Mouse (Mus musculus) CH12.LX (cell line): ENCODE measurements around the gene Vegfb. TPM values are rescaled to one million over a fixed set of nuclear protein-coding genes. Genes with fewer than 3 reads are reported as not detected.

Experiments
- DNase-seq: peaks from one replicate; pipeline ENCODE4 v3.0.0-alpha.2; 2013; ENCODE audit errors: extremely low read depth
- H3K27ac ChIP-seq: 2 replicates; pipeline ENCODE4 v1.5.1; 2012; ENCODE audit warnings: low read depth, mild to moderate bottlenecking, control low read depth, moderate library complexity; ENCODE audit not compliant: insufficient read depth
- H3K27me3 ChIP-seq: replicated peaks from 2 replicates; pipeline ENCODE3; 2012; ENCODE audit warnings: inconsistent platforms
- H3K36me3 ChIP-seq, 2 experiments: replicated peaks in 1 of 2; 2 replicates each; pipeline versions ENCODE3 to v1.6.1; 2012; ENCODE audit warnings: inconsistent platforms in 1 of 2, low read length in 1 of 2, mild to moderate bottlenecking in 1 of 2, mixed read lengths in 1 of 2, moderate library complexity in 1 of 2; ENCODE audit not compliant: control insufficient read depth in 1 of 2, insufficient read depth in 1 of 2
- H3K4me1 ChIP-seq, 2 experiments: 2 replicates each; pipeline ENCODE4 v1.6.1; 2012; ENCODE audit warnings: inconsistent platforms in 1 of 2, moderate library complexity in 1 of 2; ENCODE audit not compliant: insufficient read depth in 2 of 2, control insufficient read depth in 1 of 2
- H3K4me2 ChIP-seq: 2 replicates; pipeline ENCODE4 v1.6.1; 2012; ENCODE audit warnings: low read depth, mild to moderate bottlenecking, control low read depth; ENCODE audit not compliant: poor library complexity, insufficient read depth, severe bottlenecking
- H3K4me3 ChIP-seq, 3 experiments: fragments of 150-350 bp in 1 of 3; sonication (generic) in 1 of 3; replicated peaks in 1 of 3; 2 replicates each; pipeline versions ENCODE3 to v1.5.1; 2011 to 2012; ENCODE audit warnings: low read depth in 2 of 3, low read length in 2 of 3, mild to moderate bottlenecking in 2 of 3, moderate library complexity in 2 of 3, control low read depth in 1 of 3, improper control_type of control experiment in 1 of 3, inconsistent platforms in 1 of 3, mixed read lengths in 1 of 3; ENCODE audit not compliant: poor library complexity in 1 of 3
- H3K79me2 ChIP-seq: replicated peaks from 2 replicates; pipeline ENCODE4 v1.6.1; 2012; ENCODE audit warnings: mild to moderate bottlenecking, moderate library complexity; ENCODE audit not compliant: control insufficient read depth, poor library complexity, insufficient read depth, severe bottlenecking; ENCODE audit errors: extremely low read depth
- H3K9ac ChIP-seq: 2 replicates; pipeline ENCODE4 v1.6.1; 2012; ENCODE audit warnings: low read depth, mild to moderate bottlenecking, control low read depth, moderate library complexity; ENCODE audit not compliant: insufficient read depth
- H3K9me3 ChIP-seq: replicated peaks from 2 replicates; pipeline ENCODE3; 2012; ENCODE audit warnings: low read length, inconsistent platforms, mixed read lengths
- BHLHE40 ChIP-seq: IDR thresholded peaks from 2 replicates; pipeline ENCODE4 v1.6.1; 2011; ENCODE audit warnings: mild to moderate bottlenecking, low read depth, low read length, improper control_type of control experiment
- CHD1 ChIP-seq: IDR thresholded peaks from 2 replicates; pipeline ENCODE4 v1.6.1; 2012; ENCODE audit warnings: low read depth, low read length, improper control_type of control experiment, inconsistent platforms
- CTCF ChIP-seq, 2 experiments: IDR thresholded peaks in 1 of 2; conservative IDR thresholded peaks in 1 of 2; 2 replicates each; pipeline ENCODE4 v1.5.1; 2011 to 2012; ENCODE audit warnings: low read depth in 2 of 2, low read length in 2 of 2, improper control_type of control experiment in 1 of 2, inconsistent platforms in 1 of 2, mild to moderate bottlenecking in 1 of 2, moderate library complexity in 1 of 2
- ELF1 ChIP-seq: IDR thresholded peaks from 2 replicates; pipeline ENCODE4 v1.6.1; 2014; ENCODE audit warnings: low read depth, mild to moderate bottlenecking, inconsistent platforms, low read length, improper control_type of control experiment
- GABPA ChIP-seq: IDR thresholded peaks from 2 replicates; pipeline ENCODE4 v1.6.1; 2012; ENCODE audit warnings: low read depth, low read length, improper control_type of control experiment, inconsistent platforms; ENCODE audit not compliant: insufficient replicate concordance
- HCFC1 ChIP-seq: IDR thresholded peaks from 2 replicates; pipeline ENCODE4 v1.6.1; 2012; ENCODE audit warnings: low read depth, mild to moderate bottlenecking, inconsistent platforms, low read length, improper control_type of control experiment
- IRF4 ChIP-seq: IDR thresholded peaks from 2 replicates; pipeline ENCODE4 v1.6.1; 2014; ENCODE audit warnings: low read depth, mild to moderate bottlenecking, inconsistent platforms, low read length, improper control_type of control experiment
- JUN ChIP-seq: IDR thresholded peaks from 2 replicates; pipeline ENCODE4 v1.6.1; 2011; ENCODE audit warnings: low read depth, mild to moderate bottlenecking, low read length, improper control_type of control experiment, moderate library complexity; ENCODE audit not compliant: insufficient read depth
- JUND ChIP-seq: conservative IDR thresholded peaks from 2 replicates; pipeline ENCODE4 v1.6.1; 2011; ENCODE audit warnings: low read depth, low read length, improper control_type of control experiment
- KAT2A ChIP-seq: IDR thresholded peaks from 2 replicates; pipeline ENCODE4 v1.6.1; 2012; ENCODE audit warnings: low read length, improper control_type of control experiment, inconsistent platforms; ENCODE audit not compliant: insufficient replicate concordance
- MAZ ChIP-seq: IDR thresholded peaks from 2 replicates; pipeline ENCODE4 v1.6.1; 2012; ENCODE audit warnings: low read depth, mild to moderate bottlenecking, inconsistent platforms, low read length, improper control_type of control experiment, moderate library complexity
- MXI1 ChIP-seq: IDR thresholded peaks from 2 replicates; pipeline ENCODE4 v1.6.1; 2011; ENCODE audit warnings: mild to moderate bottlenecking, low read depth, low read length, improper control_type of control experiment
- MYC ChIP-seq: IDR thresholded peaks from 2 replicates; pipeline ENCODE4 v1.6.1; 2011; ENCODE audit warnings: low read depth, mild to moderate bottlenecking, improper control_type of control experiment, low read length
- NELFE ChIP-seq: IDR thresholded peaks from 2 replicates; pipeline ENCODE4 v1.6.1; 2011; ENCODE audit warnings: low read depth, low read length, improper control_type of control experiment
- NRF1 ChIP-seq: IDR thresholded peaks from 2 replicates; pipeline ENCODE4 v1.6.1; 2014; ENCODE audit warnings: low read depth, mild to moderate bottlenecking, inconsistent platforms, low read length, improper control_type of control experiment, moderate library complexity
- POLR2A ChIP-seq: IDR thresholded peaks from 2 replicates; pipeline ENCODE4 v1.6.1; 2011; ENCODE audit warnings: low read depth, mild to moderate bottlenecking, improper control_type of control experiment, low read length
- POLR2AphosphoS2 ChIP-seq: IDR thresholded peaks from 2 replicates; pipeline ENCODE4 v1.6.1; 2011; ENCODE audit warnings: low read depth, low read length, improper control_type of control experiment
- RAD21 ChIP-seq: IDR thresholded peaks from 2 replicates; pipeline ENCODE4 v1.6.1; 2011; ENCODE audit warnings: low read depth, mild to moderate bottlenecking, low read length, improper control_type of control experiment, moderate library complexity
- RCOR1 ChIP-seq: conservative IDR thresholded peaks from 2 replicates; pipeline ENCODE4 v1.6.1; 2012; ENCODE audit warnings: low read depth, mild to moderate bottlenecking, inconsistent platforms, low read length, improper control_type of control experiment
- SIN3A ChIP-seq: IDR thresholded peaks from 2 replicates; pipeline ENCODE4 v1.6.1; 2012; ENCODE audit warnings: low read length, improper control_type of control experiment, inconsistent platforms
- SMC3 ChIP-seq: IDR thresholded peaks from 2 replicates; pipeline ENCODE4 v1.6.1; 2011; ENCODE audit warnings: low read depth, low read length, improper control_type of control experiment
- TBP ChIP-seq: conservative IDR thresholded peaks from 2 replicates; pipeline ENCODE4 v1.6.1; 2011; ENCODE audit warnings: low read depth, low read length, improper control_type of control experiment
- TCF12 ChIP-seq: IDR thresholded peaks from 2 replicates; pipeline ENCODE4 v1.6.1; 2014; ENCODE audit warnings: low read depth, mild to moderate bottlenecking, inconsistent platforms, low read length, improper control_type of control experiment
- UBTF ChIP-seq: IDR thresholded peaks from 2 replicates; pipeline ENCODE4 v1.6.1; 2012; ENCODE audit warnings: low read depth, mild to moderate bottlenecking, inconsistent platforms, low read length, improper control_type of control experiment, moderate library complexity
- USF2 ChIP-seq: conservative IDR thresholded peaks from 2 replicates; pipeline ENCODE4 v1.6.1; 2011; ENCODE audit warnings: low read depth, low read length, improper control_type of control experiment
- ZC3H11A ChIP-seq: IDR thresholded peaks from 2 replicates; pipeline ENCODE4 v1.6.1; 2012; ENCODE audit warnings: low read depth, mild to moderate bottlenecking, inconsistent platforms, low read length, improper control_type of control experiment
- ZKSCAN1 ChIP-seq: IDR thresholded peaks from 2 replicates; pipeline ENCODE4 v1.6.1; 2012; ENCODE audit warnings: low read depth, inconsistent platforms, low read length, improper control_type of control experiment, borderline replicate concordance
- ZMIZ1 ChIP-seq: IDR thresholded peaks from 2 replicates; pipeline ENCODE4 v1.6.1; 2012; ENCODE audit warnings: low read depth, mild to moderate bottlenecking, inconsistent platforms, low read length, improper control_type of control experiment
- ZNF384 ChIP-seq: IDR thresholded peaks from 2 replicates; pipeline ENCODE4 v1.6.1; 2012; ENCODE audit warnings: low read depth, low read length, improper control_type of control experiment, inconsistent platforms
- dilution Hi-C: fragments of 300-500 bp; cut with MboI; formaldehyde crosslinking; loops from 2 replicates; pipeline ENCODE4 v1.14.3; 2020; ENCODE audit warnings: low sequenced_read_pairs; ENCODE audit not compliant: extremely low pct_unique_long_range_greater_than_20kb, extremely low pct_ligation_motif_present
- in situ Hi-C: fragments of 300-500 bp; cut with MboI; formaldehyde crosslinking; loops from 3 replicates; pipeline ENCODE4 v1.14.3; 2019; ENCODE audit warnings: low sequenced_read_pairs, low pct_ligation_motif_present, low pct_unique_long_range_greater_than_20kb, mixed read lengths
- polyA plus RNA-seq: library from polyadenylated mRNA; unstranded; fragments of >175 nt; gene quantifications from 2 replicates; pipeline ENCODE4 v1.2.1, GENCODE M21; 2012; ENCODE audit warnings: low read depth; ENCODE audit not compliant: insufficient read length
- total RNA-seq, 2 experiments: library from RNA; depleted of rRNA; stranded (reverse); fragments of 300-350 nt in 1 of 2; fragments of >200 nt in 1 of 2; gene quantifications; 2 replicates each; pipeline ENCODE4 v1.2.3; 2012 to 2014

Vegfb gene
- total and polyA plus RNA-seq, 3 experiments, result 3.2 to 35.1 (median 13.2) TPM

GRCm38 (mm10) chr19:7019191-7019590 is 31.7 kb upstream of the Vegfb start, which contains the start of gene Fermt3:
Gene Fermt3 (minus strand): TSS chr19:7019469.
- no peaks in the 10 kb centered on the region for H3K9me3 ChIP-seq
- in situ Hi-C loops (no loop called here), dilution Hi-C loops (no loop called here)
- peak within 1 kb of the TSS; percentile 69 to 84 (median 76) for H3K4me3 ChIP-seq
- H3K79me2 ChIP-seq, result peaks cover 3% of the 10 kb centered on the region; the same call in 1 of the 2 replicates
- H3K4me1 ChIP-seq, result peaks cover 13 to 27% of the 10 kb centered on the region in 2 experiments
- peak; percentile 77 for DNase-seq
- no peaks in the 10 kb centered on the region for H3K27me3 ChIP-seq
- peaks cover 41 to 68% of the 10 kb centered on the region in 2 experiments for H3K36me3 ChIP-seq
- peak within 1 kb of the TSS; percentile 86 for H3K27ac ChIP-seq
- TF ChIP-seq ZC3H11A, result no peak
- TF ChIP-seq JUND, result no peak
- TF ChIP-seq ELF1, result peak; percentile 57
- TF ChIP-seq CTCF (conservative IDR thresholded peaks at IDR 0.05 in 1 of 2, IDR thresholded peaks at IDR 0.05 in 1 of 2; ENCODE audit: low read depth in 2 of 2, low read length in 2 of 2), result no peak
- TF ChIP-seq TCF12, result peak; percentile 44
- TF ChIP-seq HCFC1, result peak; percentile 42
- peak; percentile 28; the same call in 1 of the 2 replicates for TF ChIP-seq MYC
- no peak for TF ChIP-seq KAT2A
- TF ChIP-seq USF2, result no peak
- TF ChIP-seq ZKSCAN1, result no peak
- peak; percentile 52 for TF ChIP-seq SIN3A
- TF ChIP-seq NELFE, result peak; percentile 39; the same call in 1 of the 2 replicates
- TF ChIP-seq POLR2AphosphoS2, result peak; percentile 54; the same call in 1 of the 2 replicates
- no peak for TF ChIP-seq RCOR1
- no peak for TF ChIP-seq MAZ
- peak; percentile 52; the same call in 1 of the 2 replicates for TF ChIP-seq TBP
- no peak for TF ChIP-seq JUN
- TF ChIP-seq POLR2A, result peak; percentile 56
- peak; percentile 52; the same call in 1 of the 2 replicates for TF ChIP-seq MXI1
- TF ChIP-seq CHD1, result no peak
- peak; percentile 57 for TF ChIP-seq BHLHE40
- TF ChIP-seq, all 38 proteins: peak for 11
- Histone ChIP-seq H3K4me2 (peak within 1 kb of the TSS; percentile 82), H3K9ac (peak within 1 kb of the TSS; percentile 65)

- Histone ChIP-seq H3K4me1 (peaks cover 13 to 27% of the 10 kb centered on the region in 2 experiments), H3K36me3 (peaks cover 43 to 69% of the 10 kb centered on the region in 2 experiments), H3K4me2 (peak overlapping the region; percentile 82), H3K9me3 (no peaks in the 10 kb centered on the region), H3K9ac (peak overlapping the region; percentile 65), H3K79me2 (peaks cover 3% of the 10 kb centered on the region; the same call in 1 of the 2 replicates)
- DNase-seq, result no peak
- dilution Hi-C loops, result no loop called here
- in situ Hi-C loops, result no loop called here
- TF ChIP-seq JUND, result no peak
- no peak for TF ChIP-seq SMC3
- no peak for TF ChIP-seq POLR2AphosphoS2
- TF ChIP-seq MXI1, result no peak; the same call in 1 of the 2 replicates
- no peak for TF ChIP-seq USF2
- TF ChIP-seq UBTF, result no peak
- no peak for TF ChIP-seq RAD21
- TF ChIP-seq RCOR1, result no peak
- TF ChIP-seq TBP, result no peak
- no peak for TF ChIP-seq ZNF384
- TF ChIP-seq IRF4, result no peak
- no peak for TF ChIP-seq GABPA
- no peak for TF ChIP-seq NRF1
- TF ChIP-seq ZMIZ1, result no peak
- no peak for TF ChIP-seq ZKSCAN1
- TF ChIP-seq POLR2A, result no peak
- no peak for TF ChIP-seq MAZ
- no peak for TF ChIP-seq TCF12
- no peak for TF ChIP-seq SIN3A
- TF ChIP-seq MYC, result no peak
- TF ChIP-seq, all 38 proteins: peak for 0
- H3K27me3 ChIP-seq, result no peaks in the 10 kb centered on the region
- H3K27ac ChIP-seq, result peak overlapping the region; percentile 86
- H3K4me3 ChIP-seq, result peak overlapping the region; percentile 69 to 84 (median 76)
Observed at GRCm38 (mm10) chr19:7018546-7018945, 31.1 kb upstream of the Vegfb start.
